Mouse (Mus musculus): ENCODE measurements around the gene Tgfbr3.

- no peak for TF ChIP-seq MAX (IDR thresholded peaks at IDR 0.05; ENCODE audit: low read depth)
- TF ChIP-seq USF1 (IDR thresholded peaks at IDR 0.05; ENCODE audit: low read depth), result no peak
Observed at GRCm38 (mm10) chr5:107207911-107208310, 81.5 kb downstream of the Tgfbr3 start.

All from myocyte (in vitro differentiated cells).